Mouse (Mus musculus) ES-Bruce4 (cell line): ENCODE measurements at regions not wholly inside any gene's neighbourhood (a gene's known extent, or its start where the extent isn't known, plus 50 kb on each side); places are given as distances from the start of the nearest gene placed in this dataset.

Source experiments
- CTCF ChIP-seq: IDR thresholded peaks from one replicate; pipeline ENCODE4 v1.8.1; 2011; ENCODE audit warnings: low read depth, low read length
- EP300 ChIP-seq: IDR thresholded peaks from 2 replicates; pipeline ENCODE4 v1.6.1; 2011; ENCODE audit warnings: low read depth, low read length; ENCODE audit not compliant: insufficient read depth
- POLR2A ChIP-seq: IDR thresholded peaks from one replicate; pipeline ENCODE4 v1.8.1; 2011; ENCODE audit warnings: low read length; ENCODE audit not compliant: insufficient read depth

- TF ChIP-seq POLR2A: no peak
- TF ChIP-seq CTCF: no peak
- TF ChIP-seq EP300: no peak
Measured at GRCm38 (mm10) chr13:97652279-97652678, 108.2 kb downstream of the Gm10260 start.
